Mouse (Mus musculus) liver, embryonic 12.5 days (tissue): ENCODE measurements around the gene Tcf23. TPM values are rescaled to one million over a fixed set of nuclear protein-coding genes. Genes with fewer than 3 reads are reported as not detected.

Experiments
- ATAC-seq: fragments of 200-750 bp; cut with Nextera tagmentation; 2 replicates; pipeline ENCODE4 v1.8.0; 2017; ENCODE audit warnings: moderate number of reproducible peaks, mild to moderate bottlenecking, moderate library complexity
- H3K27ac ChIP-seq: fragments of 300-500 bp; sonication (generic); 2 replicates; pipeline ENCODE4 v1.5.1; 2016; ENCODE audit warnings: mild to moderate bottlenecking
- H3K27me3 ChIP-seq: fragments of 300-500 bp; sonication (generic); replicated peaks from 2 replicates; pipeline ENCODE4 v1.6.1; 2016; ENCODE audit warnings: mild to moderate bottlenecking, moderate library complexity
- H3K36me3 ChIP-seq: fragments of 300-500 bp; sonication (generic); 2 replicates; pipeline ENCODE4 v1.6.1; 2016; ENCODE audit warnings: mild to moderate bottlenecking, moderate library complexity
- H3K4me1 ChIP-seq: fragments of 300-500 bp; sonication (generic); 2 replicates; pipeline ENCODE4 v1.6.1; 2016
- H3K4me2 ChIP-seq: fragments of 300-500 bp; sonication (generic); 2 replicates; pipeline ENCODE4 v1.6.1; 2016; ENCODE audit warnings: mild to moderate bottlenecking, moderate library complexity
- H3K4me3 ChIP-seq: fragments of 300-500 bp; sonication (generic); 2 replicates; pipeline ENCODE4 v1.5.1; 2016; ENCODE audit warnings: mild to moderate bottlenecking, moderate library complexity
- H3K9ac ChIP-seq: fragments of 300-500 bp; sonication (generic); 2 replicates; pipeline ENCODE4 v1.6.1; 2016; ENCODE audit warnings: mild to moderate bottlenecking, moderate library complexity
- H3K9me3 ChIP-seq: fragments of 300-500 bp; sonication (generic); replicated peaks from 2 replicates; pipeline ENCODE4 v1.6.1; 2016; ENCODE audit warnings: mild to moderate bottlenecking, moderate library complexity
- WGBS: fragments of 180-500 bp; shearing (Covaris S2); methylation state at CpG from one replicate; pipeline ENCODE4 v1.1.7; 2016; ENCODE audit not compliant: insufficient replicate concordance; 5-methylcytosine and 5-hydroxymethylcytosine counted together
- polyA plus RNA-seq: library from polyadenylated mRNA; unstranded; fragments of >200 nt; fragmentation: Nextera tagmentation; extraction: Ambion mirVana; gene quantifications from 2 replicates; pipeline ENCODE4 v1.2.1, GENCODE M21; 2016

Gene Tcf23
- 0.06 and 0.08 TPM in 2 replicates for polyA plus RNA-seq

GRCm38 (mm10) chr5:30968416-30968815, at the start of gene Tcf23:
Gene Tcf23 (plus strand): TSS chr5:30968662.
- Histone ChIP-seq H3K27ac (no peak within 1 kb of the TSS), H3K9me3 (no peaks in the 10 kb centered on the region), H3K36me3 (no peaks in the 10 kb centered on the region), H3K4me3 (no peak within 1 kb of the TSS), H3K27me3 (peaks cover 8% of the 10 kb centered on the region; the same call in 1 of the 2 replicates), H3K4me2 (no peak within 1 kb of the TSS), H3K4me1 (peaks cover 16% of the 10 kb centered on the region), H3K9ac (no peak within 1 kb of the TSS)
- 64% methylated on average over 8 of the region's 8 CpGs for whole genome bisulfite sequencing
- ATAC-seq, result no peak

GRCm38 (mm10) chr5:30918691-30919090, 49.8 kb upstream of the Tcf23 start:
- no peak for ATAC-seq
- 80% methylated on average over 8 of the region's 8 CpGs for WGBS
- no peaks in the 10 kb centered on the region for H3K27me3 ChIP-seq
- H3K36me3 ChIP-seq, result peaks cover 44% of the 10 kb centered on the region
- H3K4me3 ChIP-seq, result no peak overlapping the region
- H3K4me1 ChIP-seq, result peaks cover 91% of the 10 kb centered on the region
- H3K27ac ChIP-seq, result no peak overlapping the region
- H3K4me2 ChIP-seq, result no peak overlapping the region
- H3K9ac ChIP-seq, result no peak overlapping the region
- no peaks in the 10 kb centered on the region for H3K9me3 ChIP-seq

GRCm38 (mm10) chr5:30919831-30920614, 48.4 kb upstream of the Tcf23 start:
- Histone ChIP-seq H3K27me3 (no peaks in the 10 kb centered on the region), H3K4me3 (no peak overlapping the region), H3K4me1 (peaks cover 84% of the 10 kb centered on the region), H3K27ac (peak overlapping the region; percentile 86; the same call in 1 of the 2 replicates), H3K9ac (peak overlapping the region; percentile 70; the same call in 1 of the 2 replicates), H3K4me2 (peak overlapping the region; percentile 86), H3K36me3 (peaks cover 44% of the 10 kb centered on the region), H3K9me3 (no peaks in the 10 kb centered on the region)
- ATAC-seq, result no peak
- WGBS, result 72% methylated on average over 11 of the region's 11 CpGs

- Histone ChIP-seq H3K4me3 (peak overlapping the region; percentile 70), H3K4me1 (peaks cover 78% of the 10 kb centered on the region), H3K27me3 (no peaks in the 10 kb centered on the region), H3K9ac (peak overlapping the region; percentile 70), H3K36me3 (peaks cover 47% of the 10 kb centered on the region), H3K9me3 (no peaks in the 10 kb centered on the region), H3K4me2 (peak overlapping the region; percentile 86), H3K27ac (peak overlapping the region; percentile 86; the same call in 1 of the 2 replicates)
- no peak for ATAC-seq
- WGBS, result 60% methylated on average over 19 of the region's 19 CpGs
Measured at GRCm38 (mm10) chr5:30920621-30921020, 47.8 kb upstream of the Tcf23 start.

- WGBS, result 2% methylated on average over 40 of the region's 40 CpGs
- peak; percentile 93 for ATAC-seq
- Histone ChIP-seq H3K27ac (peak within 1 kb of the TSS; percentile 86), H3K4me1 (peaks cover 69% of the 10 kb centered on the region), H3K36me3 (peaks cover 47% of the 10 kb centered on the region), H3K9me3 (no peaks in the 10 kb centered on the region), H3K27me3 (no peaks in the 10 kb centered on the region), H3K4me3 (peak within 1 kb of the TSS; percentile 70), H3K4me2 (peak within 1 kb of the TSS; percentile 86), H3K9ac (peak within 1 kb of the TSS; percentile 70)
Measured at GRCm38 (mm10) chr5:30921256-30922033, 47.0 kb upstream of the Tcf23 start, which contains the start of gene Khk. Gene Khk (plus strand): TSS chr5:30921431.

- peaks cover 58% of the 10 kb centered on the region for H3K4me1 ChIP-seq
Measured at GRCm38 (mm10) chr5:30922581-30923041, 45.9 kb upstream of the Tcf23 start.

GRCm38 (mm10) chr5:30923119-30923518, 45.3 kb upstream of the Tcf23 start:
- H3K4me1 ChIP-seq, result peaks cover 53% of the 10 kb centered on the region

More at GRCm38 (mm10) chr5:30922581-30923041, 45.9 kb upstream of the Tcf23 start:
- Histone ChIP-seq H3K4me3 (peak overlapping the region; percentile 70), H3K27me3 (no peaks in the 10 kb centered on the region), H3K9ac (peak overlapping the region; percentile 70), H3K27ac (peak overlapping the region; percentile 86), H3K36me3 (peaks cover 37% of the 10 kb centered on the region), H3K9me3 (no peaks in the 10 kb centered on the region), H3K4me2 (peak overlapping the region; percentile 86)
- no peak for ATAC-seq
- WGBS, result 40% methylated on average over 10 of the region's 10 CpGs

GRCm38 (mm10) chr5:30924614-30925013, 43.8 kb upstream of the Tcf23 start:
- Histone ChIP-seq H3K9me3 (no peaks in the 10 kb centered on the region), H3K4me1 (peaks cover 42% of the 10 kb centered on the region), H3K36me3 (peaks cover 17% of the 10 kb centered on the region), H3K27ac (no peak overlapping the region), H3K27me3 (no peaks in the 10 kb centered on the region), H3K4me2 (no peak overlapping the region), H3K9ac (no peak overlapping the region), H3K4me3 (no peak overlapping the region)
- no peak for ATAC-seq
- 79% methylated on average over 8 of the region's 8 CpGs for WGBS

More at GRCm38 (mm10) chr5:30923119-30923518, 45.3 kb upstream of the Tcf23 start:
- Histone ChIP-seq H3K4me2 (peak overlapping the region; percentile 86), H3K27me3 (no peaks in the 10 kb centered on the region), H3K4me3 (peak overlapping the region; percentile 70; the same call in 1 of the 2 replicates), H3K36me3 (peaks cover 32% of the 10 kb centered on the region), H3K9me3 (no peaks in the 10 kb centered on the region), H3K9ac (peak overlapping the region; percentile 70), H3K27ac (no peak overlapping the region)
- ATAC-seq, result no peak
- 65% methylated on average over 6 of the region's 6 CpGs for WGBS

- Histone ChIP-seq H3K4me2 (no peak overlapping the region), H3K27me3 (no peaks in the 10 kb centered on the region), H3K9ac (no peak overlapping the region), H3K36me3 (peaks cover 11% of the 10 kb centered on the region), H3K4me3 (no peak overlapping the region), H3K4me1 (peaks cover 36% of the 10 kb centered on the region), H3K27ac (no peak overlapping the region), H3K9me3 (no peaks in the 10 kb centered on the region)
- ATAC-seq, result no peak
- WGBS, result 86% methylated on average over 5 of the region's 5 CpGs
Measured at GRCm38 (mm10) chr5:30925217-30925616, 43.2 kb upstream of the Tcf23 start.

- Histone ChIP-seq H3K9me3 (no peaks in the 10 kb centered on the region), H3K27ac (no peak overlapping the region), H3K4me2 (no peak overlapping the region), H3K4me1 (peaks cover 28% of the 10 kb centered on the region), H3K4me3 (no peak overlapping the region), H3K9ac (no peak overlapping the region), H3K27me3 (no peaks in the 10 kb centered on the region), H3K36me3 (peaks cover 5% of the 10 kb centered on the region)
- WGBS, result 70% methylated on average over 2 of the region's 2 CpGs
- no peak for ATAC-seq
Measured at GRCm38 (mm10) chr5:30926073-30926472, 42.4 kb upstream of the Tcf23 start.

- 46% methylated on average over 7 of the region's 7 CpGs for WGBS
- Histone ChIP-seq H3K4me1 (peaks cover 13% of the 10 kb centered on the region), H3K27ac (no peak overlapping the region), H3K9me3 (no peaks in the 10 kb centered on the region), H3K27me3 (no peaks in the 10 kb centered on the region), H3K9ac (no peak overlapping the region), H3K36me3 (peaks cover 9% of the 10 kb centered on the region), H3K4me2 (0 out of 2 replicates have a peak overlapping the region, but pooled peaks have one; percentile 4), H3K4me3 (no peak overlapping the region)
- ATAC-seq, result no peak
Measured at GRCm38 (mm10) chr5:30927945-30928529, 40.4 kb upstream of the Tcf23 start.
